Mouse (Mus musculus) heart, postnatal 0 days (tissue): ENCODE results near the gene Harbi1. TPM values are rescaled to one million over a fixed set of nuclear protein-coding genes. Genes with fewer than 3 reads are reported as not detected.

Experiments used
- ATAC-seq: fragments of 200-750 bp; cut with Nextera tagmentation; 2 replicates; pipeline ENCODE4 v1.8.0; 2017; ENCODE audit warnings: low read depth, moderate number of reproducible peaks, moderate library complexity; ENCODE audit not compliant: insufficient read depth
- DNase-seq: peaks from one replicate; pipeline ENCODE4 v3.0.0-alpha.2; 2016; ENCODE audit warnings: low spot score
- H3K27ac ChIP-seq: fragments of 300-500 bp; sonication (generic); 2 replicates; pipeline ENCODE4 v1.5.1; 2014; ENCODE audit warnings: low read depth, mild to moderate bottlenecking
- H3K27me3 ChIP-seq: fragments of 300-500 bp; sonication (generic); 2 replicates; pipeline ENCODE4 v1.6.1; 2014; ENCODE audit warnings: low read length, mixed read lengths; ENCODE audit not compliant: control insufficient read depth, insufficient read depth
- H3K36me3 ChIP-seq: fragments of 300-500 bp; sonication (generic); replicated peaks from 2 replicates; pipeline ENCODE4 v1.6.1; 2014; ENCODE audit warnings: low read length, mixed read lengths; ENCODE audit not compliant: control insufficient read depth, insufficient read depth
- H3K4me1 ChIP-seq: fragments of 300-500 bp; sonication (generic); 2 replicates; pipeline ENCODE4 v1.6.1; 2014; ENCODE audit warnings: antibody characterized with exemption; ENCODE audit not compliant: control insufficient read depth, insufficient read depth
- H3K4me2 ChIP-seq: fragments of 300-500 bp; sonication (generic); 2 replicates; pipeline ENCODE4 v1.6.1; 2014; ENCODE audit warnings: low read depth, mild to moderate bottlenecking, low read length, moderate library complexity
- H3K4me3 ChIP-seq: fragments of 300-500 bp; sonication (generic); 2 replicates; pipeline ENCODE4 v1.5.1; 2014; ENCODE audit warnings: low read depth, low read length
- H3K9ac ChIP-seq: fragments of 300-500 bp; sonication (generic); replicated peaks from 2 replicates; pipeline ENCODE4 v1.6.1; 2014; ENCODE audit warnings: low read depth, low read length, mixed read lengths
- H3K9me3 ChIP-seq: fragments of 300-500 bp; sonication (generic); replicated peaks from 2 replicates; pipeline ENCODE4 v1.6.1; 2016; ENCODE audit warnings: low read length; ENCODE audit not compliant: control insufficient read depth
- CTCF ChIP-seq: IDR thresholded peaks from 2 replicates; pipeline ENCODE4 v1.5.1; 2016; ENCODE audit warnings: antibody characterized with exemption, control low read depth, low read depth
- EP300 ChIP-seq: IDR thresholded peaks from 2 replicates; pipeline ENCODE4 v1.6.1; 2016; ENCODE audit warnings: antibody characterized with exemption, low read depth
- WGBS: fragments of 180-500 bp; shearing (Covaris S2); extraction: QIAGEN DNeasy Blood & Tissue Kit; methylation state at CpG from one replicate; pipeline ENCODE4 v1.1.7; 2014; 5-methylcytosine and 5-hydroxymethylcytosine counted together
- polyA plus RNA-seq: library from polyadenylated mRNA; unstranded; fragments of >200 nt; fragmentation: Nextera tagmentation; extraction: Ambion mirVana; gene quantifications from 2 replicates; pipeline ENCODE4 v1.2.1, GENCODE M21; 2015
- total RNA-seq: library from RNA; depleted of rRNA; stranded (reverse); fragments of >200 nt; gene quantifications from 2 replicates; pipeline ENCODE4 v1.2.3, GENCODE M21; 2014; ENCODE audit warnings: low replicate concordance

Gene Harbi1
- total and polyA plus RNA-seq, 2 experiments from 2014 or later: 11.1 to 27.6 TPM

GRCm38 (mm10) chr2:91669326-91669725 is 41.3 kb upstream of the Harbi1 start:
- no peak for ATAC-seq
- DNase-seq: no peak
- 86% methylated on average over 8 of the region's 8 CpGs for WGBS
- no peaks in the 10 kb centered on the region for H3K9me3 ChIP-seq
- H3K4me1 ChIP-seq: no peaks in the 10 kb centered on the region
- no peak overlapping the region for H3K4me2 ChIP-seq
- H3K4me3 ChIP-seq: no peak overlapping the region
- TF ChIP-seq CTCF (no peak), EP300 (no peak)
- H3K27me3 ChIP-seq: no peaks in the 10 kb centered on the region
- H3K27ac ChIP-seq: no peak overlapping the region
- peaks cover 70% of the 10 kb centered on the region for H3K36me3 ChIP-seq
- no peak overlapping the region for H3K9ac ChIP-seq

- H3K9ac ChIP-seq: no peak overlapping the region
- peaks cover 68% of the 10 kb centered on the region for H3K36me3 ChIP-seq
- H3K4me1 ChIP-seq: no peaks in the 10 kb centered on the region
- TF ChIP-seq CTCF: no peak
- no peak for TF ChIP-seq EP300
- H3K4me2 ChIP-seq: no peak overlapping the region
- no peak for DNase-seq
- no peak overlapping the region for H3K4me3 ChIP-seq
- no peaks in the 10 kb centered on the region for H3K9me3 ChIP-seq
- H3K27ac ChIP-seq: no peak overlapping the region
- no peak for ATAC-seq
- 83% methylated on average over 6 of the region's 6 CpGs for WGBS
- no peaks in the 10 kb centered on the region for H3K27me3 ChIP-seq
These were observed 40.6 kb upstream of the Harbi1 start for GRCm38 (mm10) chr2:91670038-91670437.

GRCm38 (mm10) chr2:91673587-91673986 is 37.1 kb upstream of the Harbi1 start:
- ATAC-seq (no peak), DNase-seq (no peak)
- Histone ChIP-seq H3K4me3 (no peak overlapping the region), H3K36me3 (peaks cover 88% of the 10 kb centered on the region), H3K9me3 (no peaks in the 10 kb centered on the region), H3K9ac (no peak overlapping the region), H3K4me2 (no peak overlapping the region), H3K27me3 (no peaks in the 10 kb centered on the region), H3K27ac (no peak overlapping the region), H3K4me1 (no peaks in the 10 kb centered on the region)
- 79% methylated on average over 2 of the region's 2 CpGs for WGBS
- no peak for TF ChIP-seq EP300
- no peak for TF ChIP-seq CTCF

GRCm38 (mm10) chr2:91674895-91675294 is 35.8 kb upstream of the Harbi1 start:
- Histone ChIP-seq H3K9ac (no peak overlapping the region), H3K27ac (no peak overlapping the region), H3K4me2 (no peak overlapping the region), H3K36me3 (peaks cover 88% of the 10 kb centered on the region), H3K27me3 (no peaks in the 10 kb centered on the region), H3K9me3 (no peaks in the 10 kb centered on the region), H3K4me1 (no peaks in the 10 kb centered on the region), H3K4me3 (no peak overlapping the region)
- WGBS: 84% methylated on average over 5 of the region's 5 CpGs
- TF ChIP-seq CTCF (no peak), EP300 (no peak)
- DNase-seq (no peak), ATAC-seq (no peak)

GRCm38 (mm10) chr2:91676420-91676819 is 34.2 kb upstream of the Harbi1 start:
- Histone ChIP-seq H3K36me3 (peaks cover 87% of the 10 kb centered on the region), H3K27ac (no peak overlapping the region), H3K4me2 (no peak overlapping the region), H3K4me1 (no peaks in the 10 kb centered on the region), H3K9me3 (no peaks in the 10 kb centered on the region), H3K4me3 (no peak overlapping the region), H3K27me3 (no peaks in the 10 kb centered on the region), H3K9ac (no peak overlapping the region)
- ATAC-seq (no peak), DNase-seq (no peak)
- TF ChIP-seq CTCF: no peak
- 86% methylated on average over 2 of the region's 2 CpGs for WGBS

GRCm38 (mm10) chr2:91676961-91677360 is 33.7 kb upstream of the Harbi1 start:
- no peak for ATAC-seq
- Histone ChIP-seq H3K4me1 (no peaks in the 10 kb centered on the region), H3K36me3 (peaks cover 87% of the 10 kb centered on the region)

More at GRCm38 (mm10) chr2:91676961-91677360, 33.7 kb upstream of the Harbi1 start:
- Histone ChIP-seq H3K27ac (no peak overlapping the region), H3K27me3 (no peaks in the 10 kb centered on the region), H3K4me3 (no peak overlapping the region), H3K9me3 (no peaks in the 10 kb centered on the region), H3K9ac (no peak overlapping the region), H3K4me2 (no peak overlapping the region)
- no peak for DNase-seq
- no peak for TF ChIP-seq CTCF
- no peak for TF ChIP-seq EP300
